17 mouse cellular contexts compared by ENCODE assay signal in the genomic region with DNA sequence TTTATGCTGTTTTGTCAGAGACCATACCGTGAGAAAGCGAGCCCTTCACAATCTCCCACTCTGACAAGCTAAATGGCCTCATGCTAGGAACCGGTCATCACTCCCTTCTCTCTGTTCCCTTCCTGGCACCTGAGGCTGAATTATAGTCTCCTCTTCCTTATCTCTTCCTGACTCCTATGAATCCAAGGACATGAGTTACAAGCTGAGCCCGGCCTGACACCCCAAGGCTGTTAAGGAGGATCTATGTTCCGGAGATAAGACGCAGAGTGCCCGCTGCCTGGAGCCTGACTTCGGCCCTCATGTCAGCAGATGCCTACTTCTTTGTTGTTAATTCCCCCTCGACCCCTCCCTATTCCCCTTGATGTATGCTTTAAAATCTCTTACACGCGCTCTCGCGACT. TPM values are rescaled to one million over a fixed set of nuclear protein-coding genes. Genes with fewer than 3 reads are reported as not detected.
A peak's percentile ranks its signal among the peaks of the same experiment; 100 is the strongest.
DNase-seq lines count a peak whose midpoint lies in the region.
"Not testable (repeated sequence)": the region's sequence is repeated elsewhere in the genome, so short reads cannot be mapped to it uniquely, and the experiment has no call there.
"Had no signal": no experiment of that assay in that cellular context is flagged by ENCODE, and none has a peak within 500 bp of the region (broad histone marks: within the 10 kb centered on the region; RNA-seq: fewer than 3 reads in every experiment).

No protein-coding gene starts in this region.

- H3K27me3 ChIP-seq in heart, embryonic 10.5 days (ENCODE audit: insufficient read depth, poor library complexity, severe bottlenecking) = not testable (repeated sequence)

- not testable (repeated sequence) for H3K27ac ChIP-seq in heart, embryonic 10.5 days

- not testable (repeated sequence) for H3K36me3 ChIP-seq in heart, embryonic 10.5 days

- not testable (repeated sequence) for H3K4me3 ChIP-seq in heart, embryonic 10.5 days

- H3K9me3 ChIP-seq in heart, embryonic 10.5 days = not testable (repeated sequence)

- DNase-seq in adrenal gland, adult (ENCODE audit: inconsistent age in 2 of 2, low spot score in 1 of 2) = peak; percentile 71 to 74
- peak; percentile 48 for DNase-seq in adrenal gland, adult 2 months
- peak; percentile 50 for DNase-seq in adrenal gland, adult 8-10 months
- DNase-seq in adrenal gland, postnatal 10 days = peak; percentile 11
- DNase-seq in adrenal gland, postnatal 14 days = peak; percentile 35
- DNase-seq in adrenal gland, postnatal 36 days = peak; percentile 36 to 48
- DNase-seq in heart, embryonic 10.5 days (ENCODE audit: low spot score) = peak; percentile 46

- 82% methylated on average over 13 of the region's 13 CpGs for WGBS in heart, embryonic 10.5 days

- H3K4me1 ChIP-seq in heart, embryonic 10.5 days = not testable (repeated sequence)

RNA-seq across cellular contexts. Expression of a gene that starts 27.8 kb away (rescaled TPM):
- total RNA-seq in adrenal gland, adult 2 months (2021) = under 1 TPM; 0.35 to 0.58 TPM
- 0.13 and 0.33 TPM in 2 replicates for polyA plus RNA-seq in adrenal gland, adult 2 months (2012; rRNA removed)
- total RNA-seq in adrenal gland, adult 8-10 months (2022) = under 1 TPM; 0.10 to 0.51 (median 0.43) TPM
- under 1 TPM; 0.30 to 0.42 TPM for total RNA-seq in adrenal gland, postnatal 10 days (2021)
- total RNA-seq in adrenal gland, postnatal 14 days (2021) = 0.23 and 0.33 TPM in 2 replicates
- under 1 TPM; 0.30 to 0.46 TPM for total RNA-seq in adrenal gland, postnatal 36 days (2021)
- 0.03 and 0.04 TPM in 2 replicates for polyA plus RNA-seq in heart, embryonic 10.5 days (2016; fragmentation: Nextera tagmentation; extraction: Ambion mirVana)
- total RNA-seq: CH12.LX had no signal
- polyA plus RNA-seq: C2C12 had no signal

RNA-seq across cellular contexts. Expression of a gene that starts 39.4 kb away (rescaled TPM):
- total RNA-seq in adrenal gland, adult 2 months (2021) = 1 to 10 TPM; 1.6 to 3.2 TPM
- polyA plus RNA-seq in adrenal gland, adult 2 months (2012; rRNA removed) = 3.1 and 4.0 TPM in 2 replicates
- 1 to 10 TPM; 2.1 to 5.4 (median 3.7) TPM for total RNA-seq in adrenal gland, adult 8-10 months (2022)
- total RNA-seq in adrenal gland, postnatal 10 days (2021) = 1 to 10 TPM; 4.9 to 6.7 TPM
- 5.3 and 7.8 TPM in 2 replicates for total RNA-seq in adrenal gland, postnatal 14 days (2021)
- 1 to 10 TPM; 1.6 to 2.7 TPM for total RNA-seq in adrenal gland, postnatal 36 days (2021)
- 18.2 and 31.3 TPM in 2 replicates for polyA plus RNA-seq in heart, embryonic 10.5 days (2016; fragmentation: Nextera tagmentation; extraction: Ambion mirVana)
- polyA plus RNA-seq: C2C12 had no signal

RNA-seq across cellular contexts. Expression of a gene that starts 48.5 kb away (rescaled TPM):
- total RNA-seq in adrenal gland, adult 2 months (2021) = not detected
- polyA plus RNA-seq in adrenal gland, adult 2 months (2012; rRNA removed) = not detected in 2 replicates
- total RNA-seq in adrenal gland, adult 8-10 months (2022) = not detected
- not detected for total RNA-seq in adrenal gland, postnatal 10 days (2021)
- not detected in 2 replicates for total RNA-seq in adrenal gland, postnatal 14 days (2021)
- total RNA-seq in adrenal gland, postnatal 36 days (2021) = not detected
- not detected in 2 replicates for polyA plus RNA-seq in heart, embryonic 10.5 days (2016; fragmentation: Nextera tagmentation; extraction: Ambion mirVana)
- total RNA-seq: adrenal gland, adult 18-20 months; adrenal gland, postnatal 25 days; adrenal gland, postnatal 4 days; CH12.LX; ES-E14; MEL had no signal
- polyA plus RNA-seq: activated CD4-positive, CD25-positive, alpha-beta regulatory T cell, adult 4 months; C2C12; CD4-positive, CD25-positive, alpha-beta regulatory T cell, adult 4 months; Patski had no signal

Comparison
In these comparisons a context has a peak if more than half of its experiments do, and no peak if none do; other contexts are left out.
1. DNase-seq: peak in every context shown above with its lines; median percentile 72 in adrenal gland, adult; 50 in adrenal gland, adult 8-10 months; 48 in adrenal gland, adult 2 months; 46 in heart, embryonic 10.5 days; 42 in adrenal gland, postnatal 36 days; 35 in adrenal gland, postnatal 14 days; 11 in adrenal gland, postnatal 10 days.